Mouse (Mus musculus) lung, postnatal 0 days (tissue): ENCODE results near the gene Shroom3.

ENCODE experiments used
- CTCF ChIP-seq: IDR thresholded peaks from 2 replicates; pipeline ENCODE4 v1.5.1; 2016; ENCODE audit warnings: antibody characterized with exemption, mild to moderate bottlenecking
- EP300 ChIP-seq: IDR thresholded peaks from 2 replicates; pipeline ENCODE4 v1.6.1; 2016; ENCODE audit warnings: antibody characterized with exemption, mild to moderate bottlenecking, control low read depth

- TF ChIP-seq EP300, result no peak
- TF ChIP-seq CTCF, result no peak
Measured at GRCm38 (mm10) chr5:92729221-92729620, 46.0 kb downstream of the Shroom3 start.
